In genomic region chr2:154430566-154430965, GRCm38 (mm10) we compare ENCODE assay signal across 10 mouse cellular contexts.
"Had no signal": no experiment of that assay in that cellular context is flagged by ENCODE, and none has a peak within 500 bp of the region (broad histone marks: within the 10 kb centered on the region; RNA-seq: fewer than 3 reads in every experiment).

No protein-coding gene starts in this region.

- DNase-seq: lung, adult 18-20 months; lung, embryonic 14.5 days; lung, postnatal 10 days; lung, postnatal 4 days; midbrain, embryonic 14.5 days; right cerebral cortex, postnatal 14 days; thymus, adult 2 months; thymus, postnatal 25 days; thymus, postnatal 4 days had no signal

- ATAC-seq: midbrain, embryonic 16.5 days had no signal
